Mouse (Mus musculus): Measurements from ENCODE around the gene Rcn3.

DNA sequence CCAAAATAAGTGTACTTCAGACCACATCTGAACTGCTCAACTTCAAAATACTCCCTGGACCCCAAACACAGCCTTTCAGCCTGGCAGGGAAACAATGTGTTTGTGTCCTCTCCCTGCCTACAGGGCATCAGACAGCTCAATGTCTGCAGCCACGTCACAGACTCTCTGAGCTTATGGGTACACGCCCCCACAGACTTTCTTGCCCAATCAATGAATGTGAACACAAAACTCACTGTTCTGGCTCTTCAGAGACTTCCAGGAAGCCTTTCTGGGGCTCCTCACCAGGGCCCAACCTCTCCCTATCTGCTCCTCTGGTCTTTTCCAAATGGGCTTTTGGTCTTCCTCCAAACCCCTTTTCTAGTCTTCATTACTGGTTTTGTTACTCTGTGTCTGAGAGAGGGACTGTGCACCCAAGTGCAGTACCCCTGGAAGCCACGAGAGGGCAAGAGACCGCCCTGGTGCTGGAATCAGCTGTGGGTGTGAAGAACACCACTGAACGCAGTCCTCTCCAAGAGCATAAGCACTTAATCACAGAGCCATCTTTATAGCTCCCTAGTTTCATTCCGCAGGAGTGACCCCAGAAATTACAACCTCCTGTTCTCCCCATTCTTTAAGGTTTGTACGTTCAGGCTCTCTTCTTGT, 54.2 kb downstream of the Rcn3 start:
- no peak for TF ChIP-seq POLR2A (IDR thresholded peaks at IDR 0.05; ENCODE audit: control insufficient read depth, low read depth, low read length)
- peak; percentile 65; the same call in 1 of the 2 replicates for TF ChIP-seq CTCF (IDR thresholded peaks at IDR 0.05; ENCODE audit: control insufficient read depth, insufficient read depth, insufficient replicate concordance, low read depth, low read length)

All from testis, adult 2 months (tissue).